Mouse (Mus musculus) CH12.LX (cell line): ENCODE results near the gene Nrxn3. TPM values are rescaled to one million over a fixed set of nuclear protein-coding genes. Genes with fewer than 3 reads are reported as not detected.

Experiments used
- DNase-seq: peaks from one replicate; pipeline ENCODE4 v3.0.0-alpha.2; 2013; ENCODE audit errors: extremely low read depth
- H3K27ac ChIP-seq: 2 replicates; pipeline ENCODE4 v1.5.1; 2012; ENCODE audit warnings: low read depth, mild to moderate bottlenecking, control low read depth, moderate library complexity; ENCODE audit not compliant: insufficient read depth
- H3K27me3 ChIP-seq: replicated peaks from 2 replicates; pipeline ENCODE3; 2012; ENCODE audit warnings: inconsistent platforms
- H3K36me3 ChIP-seq, 2 experiments: replicated peaks in 1 of 2; 2 replicates each; pipeline versions ENCODE3 to v1.6.1; 2012; ENCODE audit warnings: inconsistent platforms in 1 of 2, low read length in 1 of 2, mild to moderate bottlenecking in 1 of 2, mixed read lengths in 1 of 2, moderate library complexity in 1 of 2; ENCODE audit not compliant: control insufficient read depth in 1 of 2, insufficient read depth in 1 of 2
- H3K4me1 ChIP-seq, 2 experiments: 2 replicates each; pipeline ENCODE4 v1.6.1; 2012; ENCODE audit warnings: inconsistent platforms in 1 of 2, moderate library complexity in 1 of 2; ENCODE audit not compliant: insufficient read depth in 2 of 2, control insufficient read depth in 1 of 2
- H3K4me2 ChIP-seq: 2 replicates; pipeline ENCODE4 v1.6.1; 2012; ENCODE audit warnings: low read depth, mild to moderate bottlenecking, control low read depth; ENCODE audit not compliant: poor library complexity, insufficient read depth, severe bottlenecking
- H3K4me3 ChIP-seq, 3 experiments: fragments of 150-350 bp in 1 of 3; sonication (generic) in 1 of 3; replicated peaks in 1 of 3; 2 replicates each; pipeline versions ENCODE3 to v1.5.1; 2011 to 2012; ENCODE audit warnings: low read depth in 2 of 3, low read length in 2 of 3, mild to moderate bottlenecking in 2 of 3, moderate library complexity in 2 of 3, control low read depth in 1 of 3, improper control_type of control experiment in 1 of 3, inconsistent platforms in 1 of 3, mixed read lengths in 1 of 3; ENCODE audit not compliant: poor library complexity in 1 of 3
- H3K79me2 ChIP-seq: replicated peaks from 2 replicates; pipeline ENCODE4 v1.6.1; 2012; ENCODE audit warnings: mild to moderate bottlenecking, moderate library complexity; ENCODE audit not compliant: control insufficient read depth, poor library complexity, insufficient read depth, severe bottlenecking; ENCODE audit errors: extremely low read depth
- H3K9ac ChIP-seq: 2 replicates; pipeline ENCODE4 v1.6.1; 2012; ENCODE audit warnings: low read depth, mild to moderate bottlenecking, control low read depth, moderate library complexity; ENCODE audit not compliant: insufficient read depth
- H3K9me3 ChIP-seq: replicated peaks from 2 replicates; pipeline ENCODE3; 2012; ENCODE audit warnings: low read length, inconsistent platforms, mixed read lengths
- BHLHE40 ChIP-seq: IDR thresholded peaks from 2 replicates; pipeline ENCODE4 v1.6.1; 2011; ENCODE audit warnings: mild to moderate bottlenecking, low read depth, low read length, improper control_type of control experiment
- CHD1 ChIP-seq: IDR thresholded peaks from 2 replicates; pipeline ENCODE4 v1.6.1; 2012; ENCODE audit warnings: low read depth, low read length, improper control_type of control experiment, inconsistent platforms
- EP300 ChIP-seq: IDR thresholded peaks from 2 replicates; pipeline ENCODE4 v1.6.1; 2011; ENCODE audit warnings: low read length, improper control_type of control experiment
- HCFC1 ChIP-seq: IDR thresholded peaks from 2 replicates; pipeline ENCODE4 v1.6.1; 2012; ENCODE audit warnings: low read depth, mild to moderate bottlenecking, inconsistent platforms, low read length, improper control_type of control experiment
- KAT2A ChIP-seq: IDR thresholded peaks from 2 replicates; pipeline ENCODE4 v1.6.1; 2012; ENCODE audit warnings: low read length, improper control_type of control experiment, inconsistent platforms; ENCODE audit not compliant: insufficient replicate concordance
- MAZ ChIP-seq: IDR thresholded peaks from 2 replicates; pipeline ENCODE4 v1.6.1; 2012; ENCODE audit warnings: low read depth, mild to moderate bottlenecking, inconsistent platforms, low read length, improper control_type of control experiment, moderate library complexity
- MYC ChIP-seq: IDR thresholded peaks from 2 replicates; pipeline ENCODE4 v1.6.1; 2011; ENCODE audit warnings: low read depth, mild to moderate bottlenecking, improper control_type of control experiment, low read length
- NELFE ChIP-seq: IDR thresholded peaks from 2 replicates; pipeline ENCODE4 v1.6.1; 2011; ENCODE audit warnings: low read depth, low read length, improper control_type of control experiment
- PAX5 ChIP-seq: IDR thresholded peaks from 2 replicates; pipeline ENCODE4 v1.6.1; 2012; ENCODE audit warnings: low read length, inconsistent platforms, mixed read lengths
- POLR2A ChIP-seq: IDR thresholded peaks from 2 replicates; pipeline ENCODE4 v1.6.1; 2011; ENCODE audit warnings: low read depth, mild to moderate bottlenecking, improper control_type of control experiment, low read length
- RAD21 ChIP-seq: IDR thresholded peaks from 2 replicates; pipeline ENCODE4 v1.6.1; 2011; ENCODE audit warnings: low read depth, mild to moderate bottlenecking, low read length, improper control_type of control experiment, moderate library complexity
- TBP ChIP-seq: conservative IDR thresholded peaks from 2 replicates; pipeline ENCODE4 v1.6.1; 2011; ENCODE audit warnings: low read depth, low read length, improper control_type of control experiment
- TCF12 ChIP-seq: IDR thresholded peaks from 2 replicates; pipeline ENCODE4 v1.6.1; 2014; ENCODE audit warnings: low read depth, mild to moderate bottlenecking, inconsistent platforms, low read length, improper control_type of control experiment
- USF2 ChIP-seq: conservative IDR thresholded peaks from 2 replicates; pipeline ENCODE4 v1.6.1; 2011; ENCODE audit warnings: low read depth, low read length, improper control_type of control experiment
- ZMIZ1 ChIP-seq: IDR thresholded peaks from 2 replicates; pipeline ENCODE4 v1.6.1; 2012; ENCODE audit warnings: low read depth, mild to moderate bottlenecking, inconsistent platforms, low read length, improper control_type of control experiment
- ZNF384 ChIP-seq: IDR thresholded peaks from 2 replicates; pipeline ENCODE4 v1.6.1; 2012; ENCODE audit warnings: low read depth, low read length, improper control_type of control experiment, inconsistent platforms
- dilution Hi-C: fragments of 300-500 bp; cut with MboI; formaldehyde crosslinking; loops from 2 replicates; pipeline ENCODE4 v1.14.3; 2020; ENCODE audit warnings: low sequenced_read_pairs; ENCODE audit not compliant: extremely low pct_unique_long_range_greater_than_20kb, extremely low pct_ligation_motif_present
- in situ Hi-C: fragments of 300-500 bp; cut with MboI; formaldehyde crosslinking; loops from 3 replicates; pipeline ENCODE4 v1.14.3; 2019; ENCODE audit warnings: low sequenced_read_pairs, low pct_ligation_motif_present, low pct_unique_long_range_greater_than_20kb, mixed read lengths
- polyA plus RNA-seq: library from polyadenylated mRNA; unstranded; fragments of >175 nt; gene quantifications from 2 replicates; pipeline ENCODE4 v1.2.1, GENCODE M21; 2012; ENCODE audit warnings: low read depth; ENCODE audit not compliant: insufficient read length
- total RNA-seq, 2 experiments: library from RNA; depleted of rRNA; stranded (reverse); fragments of 300-350 nt in 1 of 2; fragments of >200 nt in 1 of 2; gene quantifications; 2 replicates each; pipeline ENCODE4 v1.2.3; 2012 to 2014

The Nrxn3 gene
- total and polyA plus RNA-seq, 3 experiments: 0.04 to 0.17 (median 0.09) TPM

- DNase-seq: no peak
- no peak overlapping the region for H3K4me2 ChIP-seq
- no peaks in the 10 kb centered on the region for H3K4me1 ChIP-seq
- no peak overlapping the region for H3K27ac ChIP-seq
- no peaks in the 10 kb centered on the region for H3K27me3 ChIP-seq
- H3K79me2 ChIP-seq: no peaks in the 10 kb centered on the region
- TF ChIP-seq HCFC1 (no peak), BHLHE40 (no peak), EP300 (no peak), ZMIZ1 (no peak), USF2 (no peak), PAX5 (no peak), POLR2A (no peak), MYC (no peak), KAT2A (no peak), TBP (no peak), ZNF384 (no peak), TCF12 (no peak), NELFE (no peak), CHD1 (no peak)
- dilution Hi-C loops (no loop called here), in situ Hi-C loops (no loop called here)
- no peak overlapping the region for H3K4me3 ChIP-seq
- no peak overlapping the region for H3K9ac ChIP-seq
- no peaks in the 10 kb centered on the region for H3K9me3 ChIP-seq
- H3K36me3 ChIP-seq: no peaks in the 10 kb centered on the region
Measured at GRCm38 (mm10) chr12:89685633-89686032, 963.0 kb downstream of the Nrxn3 start.

GRCm38 (mm10) chr12:89689086-89689485, 966.4 kb downstream of the Nrxn3 start:
- TF ChIP-seq RAD21: no peak
- H3K79me2 ChIP-seq: no peaks in the 10 kb centered on the region
- no peaks in the 10 kb centered on the region for H3K27me3 ChIP-seq
- in situ Hi-C loops (no loop called here), dilution Hi-C loops (no loop called here)
- H3K27ac ChIP-seq: no peak overlapping the region
- H3K9ac ChIP-seq: no peak overlapping the region
- H3K36me3 ChIP-seq: no peaks in the 10 kb centered on the region
- H3K4me3 ChIP-seq: no peak overlapping the region
- no peaks in the 10 kb centered on the region for H3K9me3 ChIP-seq
- no peaks in the 10 kb centered on the region for H3K4me1 ChIP-seq
- no peak overlapping the region for H3K4me2 ChIP-seq
- DNase-seq: no peak

GRCm38 (mm10) chr12:89699469-89699868, 976.8 kb downstream of the Nrxn3 start:
- no peaks in the 10 kb centered on the region for H3K36me3 ChIP-seq
- H3K4me3 ChIP-seq: no peak overlapping the region
- in situ Hi-C loops: no loop called here
- no peaks in the 10 kb centered on the region for H3K4me1 ChIP-seq
- H3K27me3 ChIP-seq: no peaks in the 10 kb centered on the region
- no peak overlapping the region for H3K9ac ChIP-seq
- no peaks in the 10 kb centered on the region for H3K9me3 ChIP-seq
- dilution Hi-C loops: no loop called here
- H3K27ac ChIP-seq: no peak overlapping the region
- no peak for DNase-seq
- no peaks in the 10 kb centered on the region for H3K79me2 ChIP-seq
- TF ChIP-seq ZNF384 (no peak), MAZ (no peak), HCFC1 (no peak), CHD1 (no peak)
- H3K4me2 ChIP-seq: no peak overlapping the region
